ENCODE assay signal across 8 mouse cellular contexts in genomic region chr15:91190519-91191207, GRCm38 (mm10). TPM values are rescaled to one million over a fixed set of nuclear protein-coding genes. Genes with fewer than 3 reads are reported as not detected.
DNase-seq lines count a peak whose midpoint lies in the region; ATAC-seq and TF ChIP-seq lines count a peak whose summit lies in the region.

No protein-coding gene starts in this region.

- H3K27me3 ChIP-seq in erythroblast, embryonic 14.5 days (ENCODE audit: control insufficient read depth), result peaks cover 13% of the 10 kb centered on the region
- H3K27me3 ChIP-seq in forebrain, embryonic 11.5 days (ENCODE audit: control insufficient read depth, insufficient read depth, low read length), result no peaks in the 10 kb centered on the region
- no peaks in the 10 kb centered on the region for H3K27me3 ChIP-seq in liver, embryonic 12.5 days (replicated peaks)
- H3K27me3 ChIP-seq in stomach, embryonic 16.5 days (ENCODE audit: control insufficient read depth, insufficient read depth, low read length), result no peaks in the 10 kb centered on the region

- 31% methylated on average over 17 of the region's 17 CpGs for WGBS in forebrain, embryonic 11.5 days
- 59% methylated on average over 17 of the region's 17 CpGs for whole genome bisulfite sequencing in liver, embryonic 12.5 days (ENCODE audit: insufficient replicate concordance)
- 44% methylated on average over 17 of the region's 17 CpGs for WGBS in stomach, embryonic 16.5 days

- H3K9me3 ChIP-seq in erythroblast, embryonic 14.5 days (ENCODE audit: control insufficient read depth, low read length), result no peaks in the 10 kb centered on the region
- no peaks in the 10 kb centered on the region for H3K9me3 ChIP-seq in forebrain, embryonic 11.5 days (ENCODE audit: control insufficient read depth, low read length)
- H3K9me3 ChIP-seq in liver, embryonic 12.5 days (replicated peaks), result no peaks in the 10 kb centered on the region
- H3K9me3 ChIP-seq in stomach, embryonic 16.5 days (replicated peaks; ENCODE audit: control insufficient read depth, low read length), result no peaks in the 10 kb centered on the region

- no peak for TF ChIP-seq CTCF in bone marrow macrophage, adult 2 months (IDR thresholded peaks at IDR 0.05; ENCODE audit: low read depth, low read length)

- H3K27ac ChIP-seq in bone marrow macrophage, adult 2 months (ENCODE audit: insufficient read depth, low read depth, low read length), result peak overlapping the region; percentile 79
- peak overlapping the region; percentile 74 for H3K27ac ChIP-seq in forebrain, embryonic 11.5 days (ENCODE audit: low read depth, low read length)
- H3K27ac ChIP-seq in liver, embryonic 12.5 days, result 0 out of 2 replicates have a peak overlapping the region, but pooled peaks have one; percentile 32
- no peak overlapping the region; the same call in 1 of the 2 replicates for H3K27ac ChIP-seq in stomach, embryonic 16.5 days (ENCODE audit: low read length)

- peak overlapping the region; percentile 91 for H3K4me2 ChIP-seq in forebrain, embryonic 11.5 days (ENCODE audit: low read depth, low read length, severe bottlenecking)
- peak overlapping the region; percentile 79 for H3K4me2 ChIP-seq in liver, embryonic 12.5 days
- H3K4me2 ChIP-seq in stomach, embryonic 16.5 days (ENCODE audit: low read depth, low read length), result peak overlapping the region; percentile 58

- no peak for ATAC-seq in erythroblast, adult 5-6 weeks (replicated peaks; ENCODE audit: low FRiP score, poor library complexity, severe bottlenecking)
- ATAC-seq in forebrain, embryonic 11.5 days (replicated peaks; ENCODE audit: low FRiP score), result no peak
- ATAC-seq in liver, embryonic 12.5 days, result no peak
- no peak for ATAC-seq in stomach, embryonic 16.5 days (ENCODE audit: insufficient read depth, low FRiP score)

- H3K4me1 ChIP-seq in erythroblast, embryonic 14.5 days (ENCODE audit: control insufficient read depth), result peaks cover 23% of the 10 kb centered on the region
- H3K4me1 ChIP-seq in bone marrow macrophage, adult 2 months (ENCODE audit: control insufficient read depth, insufficient read depth, low read length), result peaks cover 34% of the 10 kb centered on the region
- H3K4me1 ChIP-seq in forebrain, embryonic 11.5 days (replicated peaks; ENCODE audit: control insufficient read depth, insufficient read depth, low read length), result peaks cover 3% of the 10 kb centered on the region; the same call in 1 of the 2 replicates
- H3K4me1 ChIP-seq in liver, embryonic 12.5 days, result peaks cover 39% of the 10 kb centered on the region
- H3K4me1 ChIP-seq in stomach, embryonic 16.5 days (ENCODE audit: control insufficient read depth, insufficient read depth, low read length), result peaks cover 4% of the 10 kb centered on the region; the same call in 1 of the 2 replicates

- peak overlapping the region; percentile 73 for H3K9ac ChIP-seq in forebrain, embryonic 11.5 days (ENCODE audit: low read length)
- 0 out of 2 replicates have a peak overlapping the region, but pooled peaks have one; percentile 42 for H3K9ac ChIP-seq in liver, embryonic 12.5 days
- H3K9ac ChIP-seq in stomach, embryonic 16.5 days (ENCODE audit: low read length), result peak overlapping the region; percentile 54; the same call in 1 of the 2 replicates

- peak overlapping the region; percentile 25 for H3K4me3 ChIP-seq in erythroblast, embryonic 14.5 days (replicated peaks)
- peak overlapping the region; percentile 85 for H3K4me3 ChIP-seq in bone marrow macrophage, adult 2 months (ENCODE audit: insufficient read depth, low read length)
- peak overlapping the region; percentile 58 for H3K4me3 ChIP-seq in forebrain, embryonic 11.5 days (ENCODE audit: low read depth, low read length)
- peak overlapping the region; percentile 60 for H3K4me3 ChIP-seq in liver, embryonic 12.5 days
- H3K4me3 ChIP-seq in stomach, embryonic 16.5 days (replicated peaks; ENCODE audit: low read length), result peak overlapping the region; percentile 47

- no peak for TF ChIP-seq POLR2A in bone marrow macrophage, adult 2 months (IDR thresholded peaks at IDR 0.05; ENCODE audit: borderline replicate concordance, low read depth, low read length)

- DNase-seq in forebrain, embryonic 11.5 days (ENCODE audit: low spot score), result no peak
- no peak for DNase-seq in right cerebral cortex, postnatal 25 days
- no peak for DNase-seq in adrenal gland, adult 2 months

- H3K36me3 ChIP-seq in erythroblast, embryonic 14.5 days (ENCODE audit: control insufficient read depth), result no peaks in the 10 kb centered on the region
- no peaks in the 10 kb centered on the region for H3K36me3 ChIP-seq in forebrain, embryonic 11.5 days (ENCODE audit: control insufficient read depth, insufficient read depth, low read length)
- no peaks in the 10 kb centered on the region for H3K36me3 ChIP-seq in liver, embryonic 12.5 days
- H3K36me3 ChIP-seq in stomach, embryonic 16.5 days (ENCODE audit: control insufficient read depth, insufficient read depth, low read length), result no peaks in the 10 kb centered on the region

RNA-seq across cellular contexts. Expression of gene Abcd2, which starts 0.9 kb away (rescaled TPM):
- not detected in 2 replicates for polyA plus RNA-seq in erythroblast, embryonic 14.5 days (2012)
- 9.8 and 29.2 TPM in 2 replicates for total RNA-seq in erythroblast, adult 5-6 weeks (2015; ENCODE audit: low replicate concordance)
- total RNA-seq in erythroblast, adult 5-6 weeks (2017; ENCODE audit: low replicate concordance), result 9.7 and 18.4 TPM in 2 replicates
- polyA plus RNA-seq in bone marrow macrophage, adult 2 months (2012; ENCODE audit: insufficient read depth, insufficient read length, missing spikeins), result 20.8 and 21.6 TPM in 2 replicates
- 22.4 and 25.3 TPM in 2 replicates for polyA plus RNA-seq in forebrain, embryonic 11.5 days (2014; fragmentation: Nextera tagmentation; extraction: Ambion mirVana)
- polyA plus RNA-seq in liver, embryonic 12.5 days (2016; fragmentation: Nextera tagmentation; extraction: Ambion mirVana), result 1.7 and 1.9 TPM in 2 replicates
- 1.7 and 2.9 TPM in 2 replicates for polyA plus RNA-seq in stomach, embryonic 16.5 days (2015; fragmentation: Nextera tagmentation; extraction: Ambion mirVana)
- total RNA-seq in adrenal gland, adult 2 months (2021), result 10 to 100 TPM; 17.3 to 44.1 TPM
- polyA plus RNA-seq in adrenal gland, adult 2 months (2012; rRNA removed), result 0.68 and 2.6 TPM in 2 replicates

RNA-seq across cellular contexts. Expression of gene CN725425, which starts 8.6 kb away (rescaled TPM):
- not detected in 2 replicates for polyA plus RNA-seq in erythroblast, embryonic 14.5 days (2012)
- not detected in 2 replicates for total RNA-seq in erythroblast, adult 5-6 weeks (2015; ENCODE audit: low replicate concordance)
- not detected in 2 replicates for total RNA-seq in erythroblast, adult 5-6 weeks (2017; ENCODE audit: low replicate concordance)
- not detected in 2 replicates for polyA plus RNA-seq in bone marrow macrophage, adult 2 months (2012; ENCODE audit: insufficient read depth, insufficient read length, missing spikeins)
- 0.12 TPM in 1 of 2 replicates, not detected in the other for polyA plus RNA-seq in forebrain, embryonic 11.5 days (2014; fragmentation: Nextera tagmentation; extraction: Ambion mirVana)
- polyA plus RNA-seq in liver, embryonic 12.5 days (2016; fragmentation: Nextera tagmentation; extraction: Ambion mirVana), result not detected in 2 replicates
- not detected in 2 replicates for polyA plus RNA-seq in stomach, embryonic 16.5 days (2015; fragmentation: Nextera tagmentation; extraction: Ambion mirVana)
- not detected for total RNA-seq in adrenal gland, adult 2 months (2021)
- polyA plus RNA-seq in adrenal gland, adult 2 months (2012; rRNA removed), result not detected in 2 replicates

Comparison
In these comparisons a context has a peak if more than half of its experiments do, and no peak if none do; other contexts are left out.
1. H3K4me3 ChIP-seq: peak in every context shown above with its lines; median percentile 85 in bone marrow macrophage, adult 2 months; 60 in liver, embryonic 12.5 days; 58 in forebrain, embryonic 11.5 days; 47 in stomach, embryonic 16.5 days; 25 in erythroblast, embryonic 14.5 days.